Mouse (Mus musculus): Measurements from ENCODE around the gene Usp1. TPM values are rescaled to one million over a fixed set of nuclear protein-coding genes. Genes with fewer than 3 reads are reported as not detected.

Gene Usp1
- 114 and 263 TPM in 2 replicates for polyA plus RNA-seq (2012; rRNA removed)

GRCm38 (mm10) chr4:98923568-98924070, at the start of gene Usp1:
TSS of gene Usp1 (plus strand) at chr4:98923810.
- TF ChIP-seq POLR2A (IDR thresholded peaks at IDR 0.05; ENCODE audit: low read depth, low read length) (no peak; the same call in 1 of the 2 replicates), CTCF (IDR thresholded peaks at IDR 0.05; ENCODE audit: extremely low read depth, insufficient read depth, insufficient read length, insufficient replicate concordance) (no peak)
- WGBS, result under 1% methylated on average over 67 of the region's 67 CpGs

GRCm38 (mm10) chr4:98882706-98883105, 40.9 kb upstream of the Usp1 start:
- WGBS, result 73% methylated on average over 3 of the region's 3 CpGs
- no peak for DNase-seq (ENCODE audit: low read depth in 1 of 2, low spot score in 2 of 2)
- TF ChIP-seq POLR2A (IDR thresholded peaks at IDR 0.05; ENCODE audit: low read depth, low read length), result no peak
- no peak for TF ChIP-seq CTCF (IDR thresholded peaks at IDR 0.05; ENCODE audit: extremely low read depth, insufficient read depth, insufficient read length, insufficient replicate concordance)
- Histone ChIP-seq H3K27me3 (ENCODE audit: control insufficient read depth, insufficient read depth, low read length) (no peaks in the 10 kb centered on the region), H3K4me3 (ENCODE audit: extremely low read depth, insufficient read depth, insufficient read length) (no peak overlapping the region), H3K36me3 (ENCODE audit: control insufficient read depth, insufficient read depth, low read length) (no peaks in the 10 kb centered on the region), H3K4me1 (ENCODE audit: control insufficient read depth, insufficient read depth, insufficient read length) (no peaks in the 10 kb centered on the region), H3K27ac (ENCODE audit: insufficient read depth, low read length) (no peak overlapping the region)

More at GRCm38 (mm10) chr4:98923568-98924070, at the start of gene Usp1:
- Histone ChIP-seq H3K27ac (ENCODE audit: insufficient read depth, low read length) (peak within 1 kb of the TSS; percentile 99), H3K36me3 (ENCODE audit: control insufficient read depth, insufficient read depth, low read length) (no peaks in the 10 kb centered on the region), H3K4me1 (ENCODE audit: control insufficient read depth, insufficient read depth, insufficient read length) (peaks cover 11% of the 10 kb centered on the region; the same call in 1 of the 2 replicates), H3K4me3 (ENCODE audit: extremely low read depth, insufficient read depth, insufficient read length) (peak within 1 kb of the TSS; percentile 87), H3K27me3 (ENCODE audit: control insufficient read depth, insufficient read depth, low read length) (no peaks in the 10 kb centered on the region)
- no peak for DNase-seq (ENCODE audit: low read depth in 1 of 2, low spot score in 2 of 2)

DNA sequence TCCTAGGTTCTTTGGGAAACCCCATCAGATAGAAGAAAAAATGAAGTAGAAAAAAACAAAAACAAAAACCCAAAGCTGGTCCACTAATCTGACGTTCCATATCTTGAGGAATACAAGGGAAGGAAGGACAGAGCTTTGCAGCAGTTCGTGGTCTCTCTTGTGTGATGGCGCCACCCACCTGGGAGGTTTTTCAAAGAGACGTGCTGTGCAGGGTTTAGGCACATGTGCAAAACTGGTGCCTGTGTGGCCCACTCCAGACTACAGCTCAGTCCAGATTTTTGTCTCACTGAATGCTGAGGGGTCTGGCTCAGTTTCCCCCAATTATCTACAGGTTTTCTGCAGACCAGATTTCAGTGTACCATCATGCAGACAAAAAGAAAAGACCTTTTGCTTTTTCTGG, 37.2 kb upstream of the Usp1 start:
- no peak overlapping the region for H3K27ac ChIP-seq (ENCODE audit: insufficient read depth, low read length)
- DNase-seq (ENCODE audit: low read depth in 1 of 2, low spot score in 2 of 2), result no peak
- no peaks in the 10 kb centered on the region for H3K27me3 ChIP-seq (ENCODE audit: control insufficient read depth, insufficient read depth, low read length)
- no peaks in the 10 kb centered on the region for H3K4me1 ChIP-seq (ENCODE audit: control insufficient read depth, insufficient read depth, insufficient read length)
- 66% methylated on average over 4 of the region's 4 CpGs for WGBS
- no peak for TF ChIP-seq POLR2A (IDR thresholded peaks at IDR 0.05; ENCODE audit: low read depth, low read length)
- TF ChIP-seq CTCF (IDR thresholded peaks at IDR 0.05; ENCODE audit: extremely low read depth, insufficient read depth, insufficient read length, insufficient replicate concordance), result no peak
- no peaks in the 10 kb centered on the region for H3K36me3 ChIP-seq (ENCODE audit: control insufficient read depth, insufficient read depth, low read length)
- H3K4me3 ChIP-seq (ENCODE audit: extremely low read depth, insufficient read depth, insufficient read length), result no peak overlapping the region

GRCm38 (mm10) chr4:98887148-98887547, 36.5 kb upstream of the Usp1 start:
- WGBS, result 31% methylated on average over 10 of the region's 10 CpGs
- DNase-seq (ENCODE audit: low read depth in 1 of 2, low spot score in 2 of 2), result no peak
- TF ChIP-seq POLR2A (IDR thresholded peaks at IDR 0.05; ENCODE audit: low read depth, low read length), result no peak
- no peak for TF ChIP-seq CTCF (IDR thresholded peaks at IDR 0.05; ENCODE audit: extremely low read depth, insufficient read depth, insufficient read length, insufficient replicate concordance)
- Histone ChIP-seq H3K36me3 (ENCODE audit: control insufficient read depth, insufficient read depth, low read length) (no peaks in the 10 kb centered on the region), H3K4me3 (ENCODE audit: extremely low read depth, insufficient read depth, insufficient read length) (no peak overlapping the region), H3K4me1 (ENCODE audit: control insufficient read depth, insufficient read depth, insufficient read length) (no peaks in the 10 kb centered on the region), H3K27ac (ENCODE audit: insufficient read depth, low read length) (no peak overlapping the region), H3K27me3 (ENCODE audit: control insufficient read depth, insufficient read depth, low read length) (no peaks in the 10 kb centered on the region)

DNA sequence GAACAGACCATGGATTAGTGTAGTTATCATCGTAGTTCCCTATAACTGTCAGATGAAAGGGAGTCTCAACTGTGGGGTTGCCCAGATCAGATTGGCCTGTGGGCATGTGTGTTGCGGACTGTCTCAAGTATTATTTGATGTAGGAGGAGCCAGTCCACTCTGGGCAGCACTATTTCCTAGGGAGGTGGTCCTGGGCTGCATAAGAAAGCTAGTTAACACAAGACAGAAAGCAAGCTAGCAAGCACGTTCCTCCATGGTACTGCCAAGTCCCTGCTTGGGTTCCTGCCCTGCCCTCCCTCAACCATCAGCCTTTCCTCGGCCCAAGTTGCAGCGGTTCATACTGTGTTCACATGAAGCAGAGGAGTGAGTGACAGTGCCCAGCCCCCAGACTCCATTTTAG, 13.4 kb upstream of the Usp1 start:
- no peak overlapping the region for H3K27ac ChIP-seq (ENCODE audit: insufficient read depth, low read length)
- no peaks in the 10 kb centered on the region for H3K27me3 ChIP-seq (ENCODE audit: control insufficient read depth, insufficient read depth, low read length)
- H3K4me1 ChIP-seq (ENCODE audit: control insufficient read depth, insufficient read depth, insufficient read length), result no peaks in the 10 kb centered on the region
- H3K4me3 ChIP-seq (ENCODE audit: extremely low read depth, insufficient read depth, insufficient read length), result no peak overlapping the region
- H3K36me3 ChIP-seq (ENCODE audit: control insufficient read depth, insufficient read depth, low read length), result no peaks in the 10 kb centered on the region
- TF ChIP-seq POLR2A (IDR thresholded peaks at IDR 0.05; ENCODE audit: low read depth, low read length) (no peak), CTCF (IDR thresholded peaks at IDR 0.05; ENCODE audit: extremely low read depth, insufficient read depth, insufficient read length, insufficient replicate concordance) (no peak)
- no peak for DNase-seq (ENCODE audit: low read depth in 1 of 2, low spot score in 2 of 2)
- WGBS, result 90% methylated on average over 5 of the region's 5 CpGs

DNA sequence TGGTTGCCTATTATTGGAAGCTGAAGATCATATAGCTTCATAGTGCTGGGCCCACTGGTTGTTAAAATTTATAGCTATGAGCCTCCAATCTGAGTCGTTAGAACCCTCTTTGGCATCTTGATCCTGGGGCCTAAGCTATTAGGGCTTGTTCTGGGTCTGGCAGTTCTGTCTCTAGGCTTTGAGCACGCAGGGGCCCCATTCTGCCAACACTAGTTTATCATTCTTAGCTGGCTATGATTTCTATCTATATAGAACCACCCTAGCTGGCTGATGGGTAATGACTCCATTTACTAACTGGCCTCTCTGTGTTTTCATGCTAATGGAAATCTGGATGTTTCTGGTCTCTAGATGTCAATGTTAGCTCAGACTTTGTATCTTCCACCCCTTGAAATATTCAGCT, 5.9 kb upstream of the Usp1 start:
- H3K4me3 ChIP-seq (ENCODE audit: extremely low read depth, insufficient read depth, insufficient read length), result no peak overlapping the region
- H3K4me1 ChIP-seq (ENCODE audit: control insufficient read depth, insufficient read depth, insufficient read length), result peaks cover 4% of the 10 kb centered on the region; the same call in 1 of the 2 replicates
- WGBS, result 92% methylated on average over 2 of the region's 2 CpGs
- H3K27me3 ChIP-seq (ENCODE audit: control insufficient read depth, insufficient read depth, low read length), result no peaks in the 10 kb centered on the region
- no peak for TF ChIP-seq CTCF (IDR thresholded peaks at IDR 0.05; ENCODE audit: extremely low read depth, insufficient read depth, insufficient read length, insufficient replicate concordance)
- TF ChIP-seq POLR2A (IDR thresholded peaks at IDR 0.05; ENCODE audit: low read depth, low read length), result no peak
- DNase-seq (ENCODE audit: low read depth in 1 of 2, low spot score in 2 of 2), result no peak
- no peak overlapping the region for H3K27ac ChIP-seq (ENCODE audit: insufficient read depth, low read length)
- no peaks in the 10 kb centered on the region for H3K36me3 ChIP-seq (ENCODE audit: control insufficient read depth, insufficient read depth, low read length)

- TF ChIP-seq CTCF (IDR thresholded peaks at IDR 0.05; ENCODE audit: extremely low read depth, insufficient read depth, insufficient read length, insufficient replicate concordance) (no peak), POLR2A (IDR thresholded peaks at IDR 0.05; ENCODE audit: low read depth, low read length) (no peak)
- Histone ChIP-seq H3K27me3 (ENCODE audit: control insufficient read depth, insufficient read depth, low read length) (no peaks in the 10 kb centered on the region), H3K4me3 (ENCODE audit: extremely low read depth, insufficient read depth, insufficient read length) (no peak overlapping the region), H3K4me1 (ENCODE audit: control insufficient read depth, insufficient read depth, insufficient read length) (peaks cover 4% of the 10 kb centered on the region; the same call in 1 of the 2 replicates), H3K36me3 (ENCODE audit: control insufficient read depth, insufficient read depth, low read length) (no peaks in the 10 kb centered on the region), H3K27ac (ENCODE audit: insufficient read depth, low read length) (no peak overlapping the region)
- DNase-seq (ENCODE audit: low read depth in 1 of 2, low spot score in 2 of 2), result no peak
- 91% methylated on average over 1 of the region's 1 CpGs for WGBS
Observed at GRCm38 (mm10) chr4:98918204-98918603, 5.4 kb upstream of the Usp1 start.

Data from spleen, adult 2 months (tissue).